Mouse (Mus musculus) liver, postnatal 0 days (tissue): ENCODE measurements around the gene Prorsd1.

ENCODE experiments used
- CTCF ChIP-seq: sonication (generic); IDR thresholded peaks from 2 replicates; pipeline ENCODE4 v1.5.1; 2016; ENCODE audit warnings: antibody characterized with exemption, low read depth
- EP300 ChIP-seq: IDR thresholded peaks from 2 replicates; pipeline ENCODE4 v1.6.1; 2016; ENCODE audit warnings: antibody characterized with exemption, low read depth, mild to moderate bottlenecking

DNA sequence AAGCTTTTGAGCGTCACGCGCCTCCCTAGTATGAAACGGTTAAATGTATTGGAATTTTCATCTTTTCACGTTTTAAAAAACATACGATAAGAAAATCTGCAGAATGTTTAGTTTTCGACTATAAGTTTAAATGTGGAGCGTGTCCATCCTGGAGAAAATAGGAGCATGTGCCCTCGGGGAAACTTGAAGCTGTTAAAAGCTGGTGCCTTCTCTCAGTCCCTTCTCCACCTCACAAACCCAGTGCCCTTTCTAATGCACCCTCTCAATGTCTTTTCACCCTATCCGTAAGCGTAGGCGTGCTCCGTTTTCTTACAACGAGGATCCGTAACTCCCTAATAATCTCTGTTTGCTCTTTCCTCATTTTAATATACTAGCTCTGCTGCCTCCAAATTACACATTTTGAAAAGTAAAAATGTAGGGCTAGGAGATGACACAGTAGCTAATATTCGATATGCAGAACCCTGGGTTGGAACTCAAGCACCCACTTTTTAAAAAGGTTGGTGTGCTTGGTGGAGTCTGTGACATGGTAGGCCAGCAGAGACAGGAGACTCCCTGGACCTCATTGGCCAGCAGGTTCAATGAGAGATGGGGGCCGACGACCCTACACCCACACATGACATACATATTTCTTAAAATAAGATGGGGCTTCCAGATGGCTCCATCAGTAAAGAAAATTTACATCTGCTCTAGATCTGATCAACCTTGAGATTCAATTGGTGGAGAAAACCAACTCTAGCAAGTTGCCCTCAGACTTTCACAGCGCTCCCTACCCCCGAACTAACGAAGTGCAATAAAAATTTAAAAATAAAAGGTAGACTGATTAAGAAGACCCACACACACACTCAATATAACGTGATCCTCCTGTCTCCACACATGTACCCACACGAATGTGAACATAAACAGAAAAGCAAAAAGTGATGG lies 33.9 kb upstream of the Prorsd1 start:
- TF ChIP-seq CTCF (no peak), EP300 (no peak)
